In genomic region chr3:52840160-52840953, GRCm38 (mm10) we compare ENCODE assay signal across 13 mouse cellular contexts.
DNase-seq lines count a peak whose midpoint lies in the region; ATAC-seq and TF ChIP-seq lines count a peak whose summit lies in the region.
"Had no signal": no experiment of that assay in that cellular context is flagged by ENCODE, and none has a peak within 500 bp of the region (broad histone marks: within the 10 kb centered on the region; RNA-seq: fewer than 3 reads in every experiment).

No protein-coding gene starts in this region.

- no peak overlapping the region for H3K9ac ChIP-seq in hindbrain, embryonic 11.5 days (ENCODE audit: low read depth, low read length)

- H3K36me3 ChIP-seq in hindbrain, embryonic 11.5 days (ENCODE audit: control insufficient read depth, insufficient read depth, low read length), result no peaks in the 10 kb centered on the region

- WGBS in hindbrain, embryonic 11.5 days, result 66% methylated on average over 12 of the region's 12 CpGs

- intact Hi-C loops in gastrocnemius, adult 2 months (cut with DNase I), result loop anchor here (5.0 to 10.0 kb wide), 2 partner anchors 83 to 134 kb away; no protein-coding TSS in a partner anchor

- H3K4me1 ChIP-seq in hindbrain, embryonic 11.5 days (replicated peaks; ENCODE audit: control insufficient read depth, insufficient read depth, low read length), result 0 out of 2 replicates have a peak, but pooled peaks cover 4% of the 10 kb centered on the region

- no peak for TF ChIP-seq CTCF in gastrocnemius, adult 2 months (IDR thresholded peaks at IDR 0.05)

- H3K27ac ChIP-seq in gastrocnemius, adult 2 months, result peak overlapping the region; percentile 21; the same call in 1 of the 2 replicates
- no peak overlapping the region for H3K27ac ChIP-seq in hindbrain, embryonic 11.5 days (ENCODE audit: low read depth, low read length)

- no peaks in the 10 kb centered on the region for H3K27me3 ChIP-seq in hindbrain, embryonic 11.5 days (ENCODE audit: control insufficient read depth, insufficient read depth, low read length)

- H3K4me3 ChIP-seq in gastrocnemius, adult 2 months, result no peak overlapping the region
- no peak overlapping the region for H3K4me3 ChIP-seq in hindbrain, embryonic 11.5 days (ENCODE audit: low read depth, low read length)
- H3K4me3 ChIP-seq: myocyte had no signal

- no peaks in the 10 kb centered on the region for H3K9me3 ChIP-seq in hindbrain, embryonic 11.5 days (ENCODE audit: control insufficient read depth, low read length)

- DNase-seq in gastrocnemius, adult 2 months, result no peak
- no peak for DNase-seq in gastrocnemius, adult 8-10 months (ENCODE audit: low spot score in 2 of 2)
- peak; percentile 4 for DNase-seq in spleen, adult 12 weeks (ENCODE audit: low spot score)
- no peak for DNase-seq in spleen, postnatal 4 days (ENCODE audit: low spot score in 2 of 2)
- no peak for DNase-seq in c-Kit-positive CD71-positive TER-119-positive erythroid progenitor cells, embryonic 14.5 days (ENCODE audit: low spot score)
- DNase-seq in hindbrain, embryonic 11.5 days (ENCODE audit: low spot score), result no peak
- DNase-seq in liver, result no peak
- DNase-seq: cerebellum, postnatal 25 days; gastrocnemius, postnatal 36 days; left cerebral cortex, postnatal 4 days; right cerebral cortex, postnatal 25 days had no signal

- 0 out of 2 replicates have a peak, but pooled peaks have one; percentile 24 for ATAC-seq in megakaryocyte progenitor cell, adult 5-6 weeks (replicated peaks; ENCODE audit: poor library complexity)
- no peak for ATAC-seq in hindbrain, embryonic 11.5 days (ENCODE audit: low FRiP score)

- H3K4me2 ChIP-seq in hindbrain, embryonic 11.5 days (replicated peaks; ENCODE audit: low read depth, low read length), result no peak overlapping the region
